Mouse (Mus musculus) ES-Bruce4 (cell line): Measurements from ENCODE around the gene Dab2ip.

ENCODE experiments used
- CTCF ChIP-seq: IDR thresholded peaks from one replicate; pipeline ENCODE4 v1.8.1; 2011; ENCODE audit warnings: low read depth, low read length
- POLR2A ChIP-seq: IDR thresholded peaks from one replicate; pipeline ENCODE4 v1.8.1; 2011; ENCODE audit warnings: low read length; ENCODE audit not compliant: insufficient read depth

- TF ChIP-seq CTCF (no peak), POLR2A (no peak)
These were observed 34.8 kb downstream of the Dab2ip start for GRCm38 (mm10) chr2:35592725-35593392.
